Mouse (Mus musculus): ENCODE data around the gene Gdf9.

DNA sequence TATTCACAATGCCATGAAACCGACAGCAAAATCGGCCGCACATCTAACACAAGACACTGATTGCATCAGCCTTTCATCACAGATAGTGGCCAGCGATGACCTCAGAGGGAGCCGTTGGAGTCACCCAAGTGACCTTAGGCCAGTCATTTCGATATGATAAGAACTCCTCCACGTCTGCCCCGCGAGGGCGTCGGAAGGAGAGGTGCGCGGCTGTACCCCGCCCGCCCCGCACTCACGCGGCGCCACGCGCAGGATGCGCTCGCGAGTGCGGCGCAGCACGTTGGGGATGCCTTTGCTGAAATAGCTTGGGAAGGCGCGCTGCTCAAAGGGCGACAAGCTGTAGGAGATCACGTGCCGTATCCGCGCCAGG, 538 bp upstream of the Gdf9 start:
- TF ChIP-seq CTCF (IDR thresholded peaks at IDR 0.05; ENCODE audit: low read depth) (no peak), EP300 (IDR thresholded peaks at IDR 0.05; ENCODE audit: low read depth) (no peak)

Measured in heart, postnatal 0 days (tissue).